Mouse (Mus musculus): Measurements from ENCODE around the gene Mad1l1.

The Mad1l1 gene

GRCm38 (mm10) chr5:140101409-140102009 lies 219.8 kb downstream of the Mad1l1 start:
- DNase-seq (ENCODE audit: low read depth, low spot score), result no peak

- DNase-seq (ENCODE audit: low read depth, low spot score), result no peak
Observed at GRCm38 (mm10) chr5:140098711-140099110, 222.6 kb downstream of the Mad1l1 start.

GRCm38 (mm10) chr5:140095203-140095602 lies 226.1 kb downstream of the Mad1l1 start:
- no peak for DNase-seq (ENCODE audit: low read depth, low spot score)

GRCm38 (mm10) chr5:140093489-140093888 lies 227.9 kb downstream of the Mad1l1 start:
- no peak for DNase-seq (ENCODE audit: low read depth, low spot score)

- no peak for DNase-seq (ENCODE audit: low read depth, low spot score)
Observed at GRCm38 (mm10) chr5:140091601-140092000, 229.8 kb downstream of the Mad1l1 start.

DNA sequence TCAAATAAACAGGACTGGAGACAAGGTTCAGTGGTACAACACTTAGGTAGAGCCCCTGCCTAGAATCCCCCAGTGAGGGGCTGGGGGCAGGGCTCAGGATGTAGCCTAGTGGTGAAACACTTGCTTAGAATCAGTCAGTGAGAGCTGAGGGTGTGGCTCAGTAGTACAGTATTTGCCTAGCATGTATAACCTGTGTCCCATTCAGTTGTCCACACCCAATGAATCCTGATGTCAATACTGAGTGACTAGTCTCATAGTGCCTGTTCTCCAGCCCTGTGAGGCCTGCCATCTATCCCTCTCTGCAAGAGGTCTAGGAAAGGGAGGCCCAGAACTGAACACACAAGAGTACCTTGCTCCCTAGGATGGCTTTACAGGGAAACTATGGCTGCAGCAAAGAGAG lies 232.1 kb downstream of the Mad1l1 start:
- DNase-seq (ENCODE audit: low read depth, low spot score), result no peak

DNA sequence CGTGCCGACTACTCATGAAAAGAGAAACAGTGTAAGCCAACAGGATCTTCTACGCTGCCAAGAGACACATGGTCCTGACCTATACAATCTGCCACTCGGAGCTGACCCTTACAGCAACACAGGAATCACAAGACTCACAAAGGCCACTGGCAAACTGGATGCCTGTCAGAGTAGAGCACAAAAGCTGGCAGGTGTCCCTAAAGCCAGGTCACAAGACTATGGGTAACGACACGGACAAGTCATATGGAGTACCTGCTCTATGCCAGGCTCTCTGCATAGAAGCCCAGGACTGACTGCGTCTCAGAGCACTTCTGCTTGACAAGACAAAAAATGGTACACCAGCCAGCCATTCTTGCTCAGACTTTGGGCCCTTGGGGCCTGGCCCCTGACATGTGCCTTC lies 234.1 kb downstream of the Mad1l1 start:
- DNase-seq (ENCODE audit: low read depth, low spot score), result no peak

DNA sequence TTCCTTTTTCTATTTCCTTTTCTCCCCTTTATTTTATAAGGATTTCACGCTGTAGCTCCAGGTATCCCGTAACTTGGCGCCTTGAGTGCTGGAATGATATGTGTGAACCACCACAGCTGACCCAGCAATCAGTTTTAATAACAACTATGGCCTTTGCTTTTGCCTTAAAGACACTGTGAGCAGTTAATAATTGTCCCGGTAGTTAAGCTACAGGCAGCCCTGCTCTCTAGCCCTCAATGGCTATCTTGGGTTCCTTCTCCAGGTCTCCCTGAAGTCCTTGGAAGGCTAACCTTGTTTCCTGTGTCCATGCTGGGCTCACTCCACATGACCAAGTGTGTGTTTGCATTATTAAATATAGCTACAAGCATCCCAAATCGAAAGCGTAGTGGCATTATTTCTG lies 237.0 kb downstream of the Mad1l1 start:
- DNase-seq (ENCODE audit: low read depth, low spot score), result no peak

- no peak for DNase-seq (ENCODE audit: low read depth, low spot score)
Observed at GRCm38 (mm10) chr5:140083911-140084310, 237.4 kb downstream of the Mad1l1 start.

DNA sequence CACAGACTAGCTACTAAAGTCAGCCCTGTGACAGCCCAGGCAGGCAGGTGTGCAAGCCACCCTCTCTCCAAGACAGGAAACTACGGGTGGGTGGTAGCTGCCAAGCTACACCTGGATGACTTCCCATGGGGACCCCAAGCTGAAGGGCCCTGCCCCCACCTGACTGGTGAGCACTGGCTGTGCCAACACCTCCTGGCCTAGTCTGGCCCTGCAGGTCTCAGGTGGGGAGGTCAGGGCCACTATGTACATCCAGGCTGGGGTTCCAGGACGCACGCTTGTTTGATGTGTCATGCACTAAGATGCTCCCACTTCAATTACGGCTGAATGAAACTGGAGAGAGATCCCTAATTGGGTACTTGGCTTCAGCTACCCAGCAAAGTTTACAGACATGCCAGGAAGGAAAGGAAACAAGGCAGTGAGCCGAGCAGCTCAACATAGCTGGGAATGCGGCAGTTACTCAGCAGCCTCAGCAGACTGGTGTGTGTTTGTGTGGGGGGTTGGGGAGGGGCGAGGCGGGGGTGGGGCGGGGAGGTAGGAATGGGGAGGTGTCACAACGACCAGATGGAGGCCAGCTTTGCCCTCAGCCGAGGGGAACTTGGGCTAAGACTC lies 239.0 kb downstream of the Mad1l1 start:
- DNase-seq (ENCODE audit: low read depth, low spot score), result no peak

GRCm38 (mm10) chr5:140081084-140081483 lies 240.3 kb downstream of the Mad1l1 start:
- DNase-seq (ENCODE audit: low read depth, low spot score), result no peak

DNA sequence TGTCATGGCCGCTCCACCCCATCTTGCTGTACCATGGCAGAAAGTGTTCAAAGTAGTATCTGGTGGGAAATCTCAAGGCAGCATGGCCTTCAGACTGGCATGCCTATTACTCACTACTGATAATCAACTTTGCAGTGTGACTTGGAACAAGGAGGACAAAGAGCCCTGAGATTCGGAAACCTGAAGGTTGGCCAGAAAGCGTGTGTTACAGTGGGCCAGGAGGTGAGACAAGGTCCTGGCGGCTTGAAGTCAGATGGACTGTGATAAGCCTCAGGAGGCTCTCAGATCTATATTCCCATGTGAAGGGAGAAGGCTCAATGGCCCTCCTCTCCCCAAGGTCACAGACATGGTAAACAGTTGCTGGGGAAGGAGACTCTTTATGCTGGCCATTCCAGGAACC lies 241.8 kb downstream of the Mad1l1 start:
- no peak for DNase-seq (ENCODE audit: low read depth, low spot score)

DNA sequence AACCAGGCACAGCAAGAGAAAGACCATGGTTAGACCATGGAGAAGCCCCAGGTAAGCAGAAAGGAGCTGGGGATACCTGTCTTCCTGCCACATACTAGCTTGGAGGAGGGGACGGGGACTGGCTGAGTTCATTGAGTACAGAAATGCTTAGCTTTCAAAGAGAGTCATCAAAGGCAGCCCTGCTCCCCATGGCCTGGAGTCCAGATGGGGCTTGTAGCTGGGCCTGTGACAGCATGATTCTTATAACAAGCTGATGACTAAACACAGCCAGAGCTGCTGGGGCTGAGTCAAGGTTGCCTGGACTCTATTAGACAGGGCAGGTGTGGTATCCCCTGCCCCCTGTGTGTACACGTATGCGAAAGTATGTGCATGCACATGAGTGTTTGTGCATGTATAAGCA lies 242.9 kb downstream of the Mad1l1 start:
- DNase-seq (ENCODE audit: low read depth, low spot score), result no peak

- no peak for DNase-seq (ENCODE audit: low read depth, low spot score)
Observed at GRCm38 (mm10) chr5:140076438-140076837, 244.9 kb downstream of the Mad1l1 start.

DNA sequence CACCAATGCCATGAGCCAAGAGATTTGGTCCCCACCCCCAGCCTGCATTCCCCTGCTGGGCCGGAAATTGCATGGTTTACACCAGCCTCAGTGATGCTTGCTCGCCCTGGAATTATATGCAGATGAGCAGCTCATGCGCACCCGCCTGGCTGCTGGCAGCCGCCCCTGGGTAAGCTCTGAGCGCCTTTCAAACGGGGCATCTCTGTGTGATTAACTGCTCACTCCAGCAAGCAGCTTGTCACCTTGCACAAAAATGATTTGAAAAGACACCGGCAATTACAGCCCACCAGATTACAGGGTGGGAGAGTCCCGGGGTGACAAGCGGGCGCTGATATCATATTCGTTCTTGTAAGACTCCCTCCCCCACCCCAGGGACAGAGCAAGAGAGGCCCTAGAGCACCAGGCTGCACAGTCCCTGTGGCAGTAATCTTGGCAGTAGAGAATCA lies 247.7 kb downstream of the Mad1l1 start:
- DNase-seq (ENCODE audit: low read depth, low spot score), result no peak

- DNase-seq (ENCODE audit: low read depth, low spot score), result no peak
Observed at GRCm38 (mm10) chr5:140073148-140073670, 248.1 kb downstream of the Mad1l1 start.

DNA sequence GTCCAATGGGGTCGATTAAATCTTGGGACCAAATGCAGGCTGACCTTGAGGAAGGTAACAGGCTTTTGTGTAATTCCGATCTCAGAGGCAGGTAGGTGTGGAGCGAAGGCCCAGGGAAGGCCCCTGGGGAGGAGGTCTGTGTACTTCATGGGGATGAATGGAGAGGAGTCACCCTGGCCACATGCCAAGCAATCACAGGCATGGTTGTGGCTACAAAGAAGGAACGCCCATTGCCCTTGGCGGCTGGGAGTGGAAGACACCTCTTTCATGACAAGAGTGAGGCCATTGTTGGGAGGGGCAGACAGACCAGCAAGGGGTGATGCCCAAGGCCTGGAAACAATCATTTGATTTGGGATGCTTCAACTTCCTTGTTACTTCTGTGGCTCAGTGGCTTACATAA lies 252.8 kb downstream of the Mad1l1 start:
- no peak for DNase-seq (ENCODE audit: low read depth, low spot score)

GRCm38 (mm10) chr5:140068051-140068450 lies 253.3 kb downstream of the Mad1l1 start:
- DNase-seq (ENCODE audit: low read depth, low spot score), result no peak

DNA sequence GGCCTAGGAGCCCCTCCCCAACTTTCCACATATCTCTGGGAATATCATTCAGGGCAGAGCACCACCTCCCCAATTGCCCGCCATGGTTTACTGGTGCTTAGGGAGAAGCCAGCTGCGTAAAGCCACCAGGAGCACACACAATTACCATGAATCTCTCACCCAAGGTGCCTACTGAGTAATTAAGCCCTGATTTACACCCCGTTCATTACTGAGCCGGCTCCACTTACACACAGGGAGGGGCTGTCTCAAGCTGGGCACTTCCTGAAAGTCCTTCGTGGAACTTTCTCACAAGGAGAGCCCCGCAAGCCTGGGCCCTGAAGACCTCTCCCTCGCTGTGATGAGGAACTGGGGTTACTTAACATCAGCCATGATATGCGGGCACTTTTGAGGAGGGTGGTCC lies 254.6 kb downstream of the Mad1l1 start:
- DNase-seq (ENCODE audit: low read depth, low spot score), result no peak

DNA sequence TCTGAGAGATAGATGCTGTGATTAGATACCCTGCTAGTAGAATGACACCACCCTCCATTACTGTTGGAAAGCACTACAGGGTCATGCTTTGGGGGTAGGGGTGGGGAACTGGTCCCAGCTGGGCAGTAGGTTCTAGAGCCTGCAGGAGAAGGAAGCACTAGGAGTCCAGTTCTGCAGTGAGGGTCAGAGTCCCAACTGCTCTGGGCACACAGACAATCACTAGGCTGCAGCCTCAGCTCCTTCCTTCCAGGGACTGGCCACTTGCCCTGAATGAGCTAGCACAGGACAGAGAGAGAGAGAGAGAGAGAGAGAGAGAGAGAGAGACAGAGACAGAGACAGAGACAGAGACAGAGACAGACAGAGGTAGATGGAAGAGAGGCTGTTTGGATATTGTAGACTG lies 255.1 kb downstream of the Mad1l1 start:
- DNase-seq (ENCODE audit: low read depth, low spot score), result no peak

DNA sequence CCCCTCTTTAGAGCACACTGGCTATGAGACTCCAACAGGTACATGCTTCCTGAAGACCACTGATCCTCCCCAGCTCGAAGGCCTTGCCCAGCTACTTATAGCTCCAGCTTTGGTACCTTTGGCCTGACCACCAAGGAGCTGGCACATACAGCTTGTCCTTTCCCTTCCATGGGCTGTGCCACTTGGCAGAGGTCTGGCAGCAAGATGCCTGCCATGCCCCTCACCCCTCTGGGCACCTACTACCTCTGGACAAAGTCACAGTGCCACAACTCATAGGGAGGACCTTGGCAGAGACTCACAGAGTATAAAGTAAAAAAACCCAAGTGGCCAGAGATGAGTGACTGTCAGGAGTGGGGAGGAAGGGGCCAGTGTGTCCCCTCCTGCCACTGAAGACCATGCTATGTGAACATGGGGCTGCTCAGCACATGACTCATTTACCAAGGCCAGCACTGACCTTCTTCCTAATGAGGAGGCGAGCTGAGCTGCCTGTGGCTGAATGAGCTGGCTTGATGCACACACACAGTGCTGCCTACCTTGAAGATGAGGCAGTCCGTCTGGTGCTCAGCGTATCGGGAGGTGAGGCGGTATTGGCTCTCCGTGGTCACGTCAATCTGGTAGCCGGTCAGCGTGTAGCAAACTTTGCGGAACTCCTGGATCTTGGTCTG lies 255.9 kb downstream of the Mad1l1 start:
- DNase-seq (ENCODE audit: low read depth, low spot score), result no peak

DNA sequence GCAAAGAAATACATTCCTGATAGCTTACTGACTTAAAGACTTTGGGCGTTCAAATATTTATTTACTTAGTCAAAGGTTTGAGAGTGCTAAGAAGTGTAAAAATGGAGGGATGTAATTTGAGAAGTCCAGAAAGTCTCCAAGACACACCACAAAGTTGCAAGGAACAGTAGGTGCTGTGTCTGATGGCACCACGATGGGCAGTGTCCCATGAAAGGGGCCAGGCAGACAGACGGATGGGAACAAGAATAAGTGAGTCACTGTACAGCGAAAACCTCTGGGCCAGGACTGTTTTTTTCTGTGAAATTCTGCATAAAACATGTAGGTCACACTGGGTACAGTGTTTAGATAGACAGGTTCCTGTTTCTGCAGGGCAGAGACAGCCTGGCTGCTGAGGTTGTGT lies 256.8 kb downstream of the Mad1l1 start:
- no peak for DNase-seq (ENCODE audit: low read depth, low spot score)

DNA sequence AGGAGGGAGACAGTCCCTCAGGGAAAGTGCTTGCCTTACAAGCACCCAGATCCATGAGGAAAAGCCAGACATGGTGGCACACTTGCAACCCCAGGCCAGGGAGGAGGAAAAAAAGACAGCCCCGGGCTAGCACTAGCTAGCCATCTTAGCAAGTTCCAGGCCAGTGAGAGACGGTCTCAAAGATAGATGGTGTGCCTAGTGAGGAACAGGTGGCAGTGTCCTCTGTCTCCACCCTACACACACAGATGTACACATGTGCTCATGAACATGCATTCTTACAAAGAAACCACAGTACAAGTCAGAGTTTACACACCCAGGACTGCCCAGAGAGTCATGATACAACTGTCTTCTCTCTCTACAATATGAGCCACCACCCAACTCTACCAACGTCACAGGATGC lies 258.5 kb downstream of the Mad1l1 start:
- DNase-seq (ENCODE audit: low read depth, low spot score), result no peak
